Mouse (Mus musculus) lung, adult 2 months (tissue): ENCODE measurements around the gene Cdca7.

Source experiments
- CTCF ChIP-seq: fragments of 200-500 bp; IDR thresholded peaks from 2 replicates; pipeline ENCODE4 v1.5.1; 2011; ENCODE audit warnings: mild to moderate bottlenecking, low read length, control low read depth; ENCODE audit not compliant: insufficient read depth
- POLR2A ChIP-seq: fragments of 200-500 bp; IDR thresholded peaks from 2 replicates; pipeline ENCODE4 v1.6.1; 2011; ENCODE audit warnings: low read depth, mild to moderate bottlenecking, control low read depth, low read length, borderline replicate concordance; ENCODE audit errors: extremely low read depth

GRCm38 (mm10) chr2:72529358-72530319 lies 53.7 kb downstream of the Cdca7 start:
- TF ChIP-seq POLR2A: no peak
- TF ChIP-seq CTCF: no peak
